11 mouse cellular contexts compared by ENCODE assay signal in the genomic region with DNA sequence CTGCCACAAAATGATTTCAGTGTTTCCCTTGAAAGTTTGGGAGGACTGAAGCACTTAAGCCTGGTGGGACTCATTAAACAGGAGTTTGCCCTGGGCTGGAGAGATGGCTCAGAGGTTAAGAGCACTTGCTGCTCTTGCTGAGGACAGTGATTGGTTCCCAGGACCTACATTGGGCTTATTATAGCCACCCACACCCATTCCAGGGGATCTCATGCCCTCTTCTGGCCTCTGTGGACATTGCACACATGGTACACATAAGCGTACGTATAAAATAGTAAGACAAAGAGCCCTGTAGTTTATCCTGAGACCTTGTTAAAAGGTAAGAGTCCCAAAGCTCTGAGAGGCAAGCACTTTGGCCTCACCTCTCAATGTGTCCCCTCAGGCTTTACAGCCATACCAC. TPM values are rescaled to one million over a fixed set of nuclear protein-coding genes. Genes with fewer than 3 reads are reported as not detected.
A peak's percentile ranks its signal among the peaks of the same experiment; 100 is the strongest.
DNase-seq lines count a peak whose midpoint lies in the region; ATAC-seq and TF ChIP-seq lines count a peak whose summit lies in the region.
"Had no signal": no experiment of that assay in that cellular context is flagged by ENCODE, and none has a peak within 500 bp of the region (broad histone marks: within the 10 kb centered on the region; RNA-seq: fewer than 3 reads in every experiment).

No protein-coding gene starts in this region.

- no peak overlapping the region for H3K27ac ChIP-seq in forebrain, postnatal 0 days (ENCODE audit: low read depth, low read length)
- H3K27ac ChIP-seq in forebrain, embryonic 11.5 days (ENCODE audit: low read depth, low read length) = no peak overlapping the region
- no peak overlapping the region for H3K27ac ChIP-seq in liver, embryonic 13.5 days
- no peak overlapping the region for H3K27ac ChIP-seq in liver, embryonic 11.5 days (ENCODE audit: low read depth, low read length)
- H3K27ac ChIP-seq: heart, embryonic 15.5 days had no signal

- H3K4me1 ChIP-seq in forebrain, postnatal 0 days (ENCODE audit: insufficient read depth) = no peaks in the 10 kb centered on the region
- H3K4me1 ChIP-seq in forebrain, embryonic 11.5 days (replicated peaks; ENCODE audit: control insufficient read depth, insufficient read depth, low read length) = peaks cover 15% of the 10 kb centered on the region
- peaks cover 3% of the 10 kb centered on the region for H3K4me1 ChIP-seq in liver, embryonic 13.5 days (replicated peaks)
- H3K4me1 ChIP-seq in liver, embryonic 11.5 days (replicated peaks; ENCODE audit: control insufficient read depth, insufficient read depth, low read length) = no peaks in the 10 kb centered on the region

- no peaks in the 10 kb centered on the region for H3K36me3 ChIP-seq in forebrain, postnatal 0 days (ENCODE audit: insufficient read depth)
- H3K36me3 ChIP-seq in forebrain, embryonic 11.5 days (ENCODE audit: control insufficient read depth, insufficient read depth, low read length) = no peaks in the 10 kb centered on the region
- H3K36me3 ChIP-seq in liver, embryonic 13.5 days = no peaks in the 10 kb centered on the region
- no peaks in the 10 kb centered on the region for H3K36me3 ChIP-seq in liver, embryonic 11.5 days (ENCODE audit: control insufficient read depth, insufficient read depth, low read length)
- H3K36me3 ChIP-seq: heart, embryonic 15.5 days had no signal

- DNase-seq in forebrain, postnatal 0 days = no peak
- no peak for DNase-seq in forebrain, embryonic 11.5 days (ENCODE audit: low spot score)
- peak; percentile 3 for DNase-seq in liver, embryonic 13.5 days
- no peak for DNase-seq in liver, embryonic 11.5 days (ENCODE audit: low spot score)
- peak; percentile 31 for DNase-seq in 416B (ENCODE audit: low read depth)
- no peak for DNase-seq in brain, embryonic 14.5 days (ENCODE audit: low read depth)
- no peak for DNase-seq in kidney, adult 8-10 months
- DNase-seq: cerebellum, adult 18-20 months; left cerebral cortex, postnatal 4 days had no signal

- no peak for ATAC-seq in forebrain, postnatal 0 days
- ATAC-seq in forebrain, embryonic 11.5 days (replicated peaks; ENCODE audit: low FRiP score) = no peak
- no peak for ATAC-seq in liver, embryonic 13.5 days (ENCODE audit: low read depth)
- ATAC-seq in liver, embryonic 11.5 days (replicated peaks; ENCODE audit: low FRiP score) = no peak
- ATAC-seq in erythroblast, adult 5-6 weeks (replicated peaks; ENCODE audit: low FRiP score, poor library complexity, severe bottlenecking) = no peak

- no peaks in the 10 kb centered on the region for H3K9me3 ChIP-seq in forebrain, postnatal 0 days (ENCODE audit: low read length)
- H3K9me3 ChIP-seq in forebrain, embryonic 11.5 days (ENCODE audit: control insufficient read depth, low read length) = no peaks in the 10 kb centered on the region
- H3K9me3 ChIP-seq in liver, embryonic 13.5 days (replicated peaks) = no peaks in the 10 kb centered on the region
- H3K9me3 ChIP-seq in liver, embryonic 11.5 days (ENCODE audit: control insufficient read depth, low read length) = no peaks in the 10 kb centered on the region
- H3K9me3 ChIP-seq: heart, embryonic 15.5 days had no signal

- WGBS in forebrain, postnatal 0 days = 97% methylated on average over 2 of the region's 2 CpGs
- WGBS in forebrain, embryonic 11.5 days = 97% methylated on average over 2 of the region's 2 CpGs
- WGBS in liver, embryonic 13.5 days (ENCODE audit: insufficient replicate concordance) = 79% methylated on average over 2 of the region's 2 CpGs
- 95% methylated on average over 2 of the region's 2 CpGs for WGBS in liver, embryonic 11.5 days

- no peak overlapping the region for H3K4me3 ChIP-seq in forebrain, postnatal 0 days (ENCODE audit: low read depth, low read length)
- no peak overlapping the region for H3K4me3 ChIP-seq in forebrain, embryonic 11.5 days (ENCODE audit: low read depth, low read length)
- no peak overlapping the region for H3K4me3 ChIP-seq in liver, embryonic 13.5 days (replicated peaks)
- H3K4me3 ChIP-seq in liver, embryonic 11.5 days (ENCODE audit: low read depth, low read length) = no peak overlapping the region
- H3K4me3 ChIP-seq: heart, embryonic 15.5 days had no signal

- TF ChIP-seq CTCF in forebrain, postnatal 0 days (IDR thresholded peaks at IDR 0.05; ENCODE audit: low read depth) = peak; percentile 49
- peak; percentile 27; the same call in 1 of the 2 replicates for TF ChIP-seq CTCF in brain, embryonic 14.5 days (IDR thresholded peaks at IDR 0.05; ENCODE audit: borderline replicate concordance, extremely low read depth, insufficient read depth, insufficient read length)

- H3K4me2 ChIP-seq in forebrain, postnatal 0 days (ENCODE audit: low read depth) = no peak overlapping the region
- H3K4me2 ChIP-seq in forebrain, embryonic 11.5 days (ENCODE audit: low read depth, low read length, severe bottlenecking) = no peak overlapping the region
- no peak overlapping the region for H3K4me2 ChIP-seq in liver, embryonic 13.5 days
- no peak overlapping the region for H3K4me2 ChIP-seq in liver, embryonic 11.5 days
- H3K4me2 ChIP-seq: heart, embryonic 15.5 days had no signal

- no peaks in the 10 kb centered on the region for H3K27me3 ChIP-seq in forebrain, postnatal 0 days (ENCODE audit: insufficient read depth, low read length)
- no peaks in the 10 kb centered on the region; the same call in 1 of the 2 replicates for H3K27me3 ChIP-seq in forebrain, embryonic 11.5 days (ENCODE audit: control insufficient read depth, insufficient read depth, low read length)
- no peaks in the 10 kb centered on the region for H3K27me3 ChIP-seq in liver, embryonic 13.5 days
- H3K27me3 ChIP-seq in liver, embryonic 11.5 days (replicated peaks; ENCODE audit: control insufficient read depth, insufficient read depth, low read length) = no peaks in the 10 kb centered on the region

- H3K9ac ChIP-seq in forebrain, postnatal 0 days = no peak overlapping the region
- H3K9ac ChIP-seq in forebrain, embryonic 11.5 days (ENCODE audit: low read length) = no peak overlapping the region
- H3K9ac ChIP-seq in liver, embryonic 13.5 days = no peak overlapping the region
- H3K9ac ChIP-seq in liver, embryonic 11.5 days (ENCODE audit: low read depth, low read length) = no peak overlapping the region
- H3K9ac ChIP-seq: heart, embryonic 15.5 days had no signal

- no peak for TF ChIP-seq POLR2A in brain, embryonic 14.5 days (IDR thresholded peaks at IDR 0.05; ENCODE audit: borderline replicate concordance, extremely low read depth, insufficient read depth, insufficient read length, poor library complexity, severe bottlenecking)

RNA-seq across cellular contexts. Expression of a gene that starts 31.8 kb away (rescaled TPM):
- 40.7 and 49.9 TPM in 2 replicates for total RNA-seq in forebrain, postnatal 0 days (2014; rRNA removed)
- 33.2 and 52.9 TPM in 2 replicates for polyA plus RNA-seq in forebrain, postnatal 0 days (2015; fragmentation: Nextera tagmentation; extraction: Ambion mirVana)
- polyA plus RNA-seq in forebrain, embryonic 11.5 days (2014; fragmentation: Nextera tagmentation; extraction: Ambion mirVana) = 54.9 and 56.6 TPM in 2 replicates
- 13.2 and 17.6 TPM in 2 replicates for polyA plus RNA-seq in liver, embryonic 13.5 days (2015; fragmentation: Nextera tagmentation; extraction: Ambion mirVana)
- 28.0 and 28.9 TPM in 2 replicates for polyA plus RNA-seq in liver, embryonic 11.5 days (2014; fragmentation: Nextera tagmentation; extraction: Ambion mirVana)
- 36.6 and 39.3 TPM in 2 replicates for polyA plus RNA-seq in brain, embryonic 14.5 days (2012; rRNA removed)
- 10.8 and 12.5 TPM in 2 replicates for total RNA-seq in erythroblast, adult 5-6 weeks (2015; ENCODE audit: low replicate concordance)
- total RNA-seq in erythroblast, adult 5-6 weeks (2017; ENCODE audit: low replicate concordance) = 6.3 and 7.6 TPM in 2 replicates

RNA-seq across cellular contexts. Expression of a gene that starts 31.8 kb away (rescaled TPM):
- total RNA-seq in forebrain, postnatal 0 days (2014; rRNA removed) = 43.6 and 43.7 TPM in 2 replicates
- 51.0 and 61.0 TPM in 2 replicates for polyA plus RNA-seq in forebrain, postnatal 0 days (2015; fragmentation: Nextera tagmentation; extraction: Ambion mirVana)
- polyA plus RNA-seq in forebrain, embryonic 11.5 days (2014; fragmentation: Nextera tagmentation; extraction: Ambion mirVana) = 50.8 and 54.5 TPM in 2 replicates
- polyA plus RNA-seq in liver, embryonic 13.5 days (2015; fragmentation: Nextera tagmentation; extraction: Ambion mirVana) = 31.3 and 34.9 TPM in 2 replicates
- 36.7 and 43.4 TPM in 2 replicates for polyA plus RNA-seq in liver, embryonic 11.5 days (2014; fragmentation: Nextera tagmentation; extraction: Ambion mirVana)
- 62.8 and 82.5 TPM in 2 replicates for polyA plus RNA-seq in brain, embryonic 14.5 days (2012; rRNA removed)
- total RNA-seq in erythroblast, adult 5-6 weeks (2015; ENCODE audit: low replicate concordance) = 28.4 and 29.5 TPM in 2 replicates
- 59.7 and 70.8 TPM in 2 replicates for total RNA-seq in erythroblast, adult 5-6 weeks (2017; ENCODE audit: low replicate concordance)

Comparison
In these comparisons a context has a peak if more than half of its experiments do, and no peak if none do; other contexts are left out.
1. DNase-seq: peak in liver, embryonic 13.5 days (single experiment) and 416B (single experiment); none in forebrain, postnatal 0 days (single experiment), forebrain, embryonic 11.5 days (single experiment), liver, embryonic 11.5 days (single experiment), brain, embryonic 14.5 days (single experiment) and kidney, adult 8-10 months (0 of 2).